Mouse (Mus musculus) hindbrain, embryonic 12.5 days (tissue): Measurements from ENCODE around the gene Bahcc1. TPM values are rescaled to one million over a fixed set of nuclear protein-coding genes. Genes with fewer than 3 reads are reported as not detected.

Experiments
- ATAC-seq: fragments of 200-750 bp; cut with Nextera tagmentation; 2 replicates; pipeline ENCODE4 v1.8.0; 2017; ENCODE audit warnings: moderate TSS enrichment; ENCODE audit not compliant: low FRiP score
- H3K27ac ChIP-seq: fragments of 300-500 bp; sonication (generic); 2 replicates; pipeline ENCODE4 v1.5.1; 2016; ENCODE audit warnings: mild to moderate bottlenecking
- H3K27me3 ChIP-seq: fragments of 300-500 bp; sonication (generic); 2 replicates; pipeline ENCODE4 v1.6.1; 2016; ENCODE audit warnings: mild to moderate bottlenecking
- H3K36me3 ChIP-seq: fragments of 300-500 bp; sonication (generic); 2 replicates; pipeline ENCODE4 v1.6.1; 2016; ENCODE audit warnings: mild to moderate bottlenecking
- H3K4me1 ChIP-seq: fragments of 300-500 bp; sonication (generic); 2 replicates; pipeline ENCODE4 v1.6.1; 2016
- H3K4me2 ChIP-seq: fragments of 300-500 bp; sonication (generic); replicated peaks from 2 replicates; pipeline ENCODE4 v1.6.1; 2016; ENCODE audit warnings: mild to moderate bottlenecking
- H3K4me3 ChIP-seq: fragments of 300-500 bp; sonication (generic); 2 replicates; pipeline ENCODE4 v1.5.1; 2016; ENCODE audit warnings: mild to moderate bottlenecking
- H3K9ac ChIP-seq: fragments of 300-500 bp; sonication (generic); 2 replicates; pipeline ENCODE4 v1.6.1; 2016; ENCODE audit warnings: mild to moderate bottlenecking, moderate library complexity
- H3K9me3 ChIP-seq: fragments of 300-500 bp; sonication (generic); replicated peaks from 2 replicates; pipeline ENCODE4 v1.6.1; 2016; ENCODE audit warnings: mild to moderate bottlenecking
- WGBS: fragments of 180-500 bp; shearing (Covaris S2); methylation state at CpG from one replicate; pipeline ENCODE4 v1.1.7; 2016; 5-methylcytosine and 5-hydroxymethylcytosine counted together
- polyA plus RNA-seq: library from polyadenylated mRNA; unstranded; fragments of >200 nt; fragmentation: Nextera tagmentation; extraction: Ambion mirVana; gene quantifications from 2 replicates; pipeline ENCODE4 v1.2.1, GENCODE M21; 2016

Bahcc1 gene
- polyA plus RNA-seq, 1 experiment from 2014 or later: 23.8 TPM

DNA sequence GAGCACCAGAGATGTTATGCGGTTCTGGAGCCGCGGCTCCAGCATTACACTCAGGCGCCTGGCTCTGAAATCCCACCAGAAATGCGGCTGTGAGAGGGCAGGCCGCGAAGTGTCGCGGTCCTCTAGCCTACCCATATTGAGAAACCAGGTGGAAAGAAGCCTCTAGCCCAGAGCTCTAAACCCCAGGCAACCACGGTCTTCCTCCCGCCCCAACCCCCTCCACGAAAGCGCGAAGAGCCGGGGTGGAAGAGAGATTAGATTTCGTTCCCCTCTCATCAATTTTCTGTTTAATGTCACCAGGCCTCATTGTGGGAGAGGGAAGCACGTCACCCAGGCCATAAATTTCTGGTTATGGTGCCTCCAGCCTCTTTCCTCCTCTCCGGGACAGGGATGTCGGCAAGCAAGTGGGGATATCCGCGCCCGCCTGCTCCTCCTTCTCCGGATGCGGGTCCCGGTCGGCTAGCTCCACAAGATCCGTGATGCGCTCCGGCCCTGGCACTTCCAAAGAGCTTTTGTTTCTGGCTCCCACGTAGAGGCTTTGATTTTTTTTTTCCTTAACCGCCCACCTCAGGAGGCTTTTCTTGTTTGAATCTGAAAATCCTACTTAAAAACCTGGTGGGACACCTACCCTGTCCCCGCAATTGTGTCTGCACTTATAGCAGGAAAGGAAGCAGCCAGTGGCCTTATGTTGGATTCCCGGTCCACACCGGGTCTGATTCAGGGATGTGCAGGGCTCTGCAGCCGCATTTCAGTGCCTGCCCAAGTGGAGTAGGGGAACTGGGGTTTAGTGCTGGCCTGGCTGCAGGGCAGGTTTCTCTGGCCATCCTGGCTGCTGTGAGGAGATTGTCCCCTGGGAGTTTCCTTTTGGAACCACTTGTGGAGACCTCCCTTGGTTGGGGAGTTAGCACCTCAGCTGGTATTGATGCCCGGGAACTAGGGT lies 7.2 kb upstream of the Bahcc1 start:
- Histone ChIP-seq H3K36me3 (no peaks in the 10 kb centered on the region), H3K4me3 (peak overlapping the region; percentile 18; the same call in 1 of the 2 replicates), H3K27ac (peak overlapping the region; percentile 99), H3K27me3 (no peaks in the 10 kb centered on the region), H3K9ac (peak overlapping the region; percentile 97), H3K4me1 (peaks cover 85% of the 10 kb centered on the region), H3K9me3 (no peaks in the 10 kb centered on the region), H3K4me2 (peak overlapping the region; percentile 50)
- 5% methylated on average over 36 of the region's 36 CpGs for WGBS
- no peak for ATAC-seq

DNA sequence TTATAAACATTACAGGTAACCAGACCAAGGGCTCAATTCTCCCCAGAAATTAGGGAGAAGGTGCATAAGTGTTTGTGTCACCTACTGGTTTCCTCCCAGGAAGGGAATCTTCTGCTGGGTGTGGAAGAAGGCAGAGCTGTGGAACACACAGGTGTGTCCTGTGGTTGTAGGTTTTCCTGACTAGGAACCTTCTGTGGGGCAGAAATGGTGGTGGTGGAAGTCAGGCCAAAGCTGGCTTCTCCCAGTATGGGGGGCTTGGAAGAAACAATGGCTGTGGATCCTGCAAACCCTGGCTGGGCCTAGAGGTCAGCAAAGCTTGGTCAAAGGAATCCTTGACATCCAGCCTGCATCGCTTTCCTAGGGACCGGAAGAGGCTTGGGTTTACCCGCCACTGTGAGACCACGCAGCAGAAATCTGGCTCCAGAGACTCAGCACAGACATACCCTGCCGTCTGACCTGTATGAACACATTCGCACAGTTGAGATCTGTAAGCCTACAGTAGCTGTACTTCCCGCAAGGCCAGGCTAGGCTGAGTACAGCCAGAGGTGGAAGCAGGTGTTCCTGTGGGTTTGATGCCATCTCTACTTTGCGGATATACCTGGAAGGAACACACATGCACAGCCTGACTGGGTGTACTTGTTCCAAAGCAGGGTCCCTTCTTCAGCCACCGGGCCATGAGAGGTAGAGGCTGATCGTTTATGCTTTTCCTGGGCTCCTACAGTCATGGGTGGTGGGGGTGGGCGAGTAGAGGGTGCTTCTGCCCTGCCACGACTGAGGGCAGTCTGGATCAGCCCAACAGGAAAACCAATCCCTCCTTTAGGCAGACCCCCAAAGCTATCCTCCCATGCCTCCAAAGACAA lies 6.1 kb upstream of the Bahcc1 start:
- Histone ChIP-seq H3K4me1 (peaks cover 74% of the 10 kb centered on the region), H3K4me2 (peak overlapping the region; percentile 96), H3K27ac (peak overlapping the region; percentile 99), H3K36me3 (no peaks in the 10 kb centered on the region), H3K9me3 (no peaks in the 10 kb centered on the region), H3K27me3 (no peaks in the 10 kb centered on the region), H3K9ac (peak overlapping the region; percentile 97), H3K4me3 (0 out of 2 replicates have a peak overlapping the region, but pooled peaks have one; percentile 18)
- no peak for ATAC-seq
- WGBS: 55% methylated on average over 12 of the region's 12 CpGs

DNA sequence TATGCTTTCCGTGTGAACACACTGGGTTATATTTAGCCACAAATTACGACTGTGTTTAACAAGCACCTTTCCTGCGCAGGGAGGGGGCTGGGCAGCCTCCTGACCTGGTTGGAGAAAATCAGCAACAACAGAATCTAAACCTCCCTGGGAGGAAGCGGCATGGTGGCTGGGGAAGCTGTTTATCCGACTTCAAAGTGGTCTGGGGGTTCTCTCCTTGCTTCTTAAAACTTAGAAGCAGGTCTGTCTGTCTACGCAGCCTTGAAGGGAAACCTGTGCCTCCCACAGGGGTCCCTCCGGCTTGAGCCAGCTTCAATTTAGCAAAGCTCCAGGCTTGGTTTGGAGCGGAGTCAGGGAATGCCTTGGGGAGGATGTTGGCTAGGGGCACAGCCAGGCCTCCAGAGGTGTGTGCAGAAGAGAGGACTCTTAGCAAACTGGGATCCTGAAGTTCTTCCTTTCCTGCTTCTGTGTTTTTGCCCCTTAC lies 5.1 kb upstream of the Bahcc1 start:
- H3K27ac ChIP-seq: peak overlapping the region; percentile 99
- ATAC-seq: no peak
- H3K4me2 ChIP-seq: peak overlapping the region; percentile 96
- peak overlapping the region; percentile 97 for H3K9ac ChIP-seq
- peak overlapping the region; percentile 91; the same call in 1 of the 2 replicates for H3K4me3 ChIP-seq
- no peaks in the 10 kb centered on the region for H3K36me3 ChIP-seq
- 28% methylated on average over 8 of the region's 8 CpGs for WGBS
- H3K27me3 ChIP-seq: no peaks in the 10 kb centered on the region
- no peaks in the 10 kb centered on the region for H3K9me3 ChIP-seq
- peaks cover 80% of the 10 kb centered on the region for H3K4me1 ChIP-seq

DNA sequence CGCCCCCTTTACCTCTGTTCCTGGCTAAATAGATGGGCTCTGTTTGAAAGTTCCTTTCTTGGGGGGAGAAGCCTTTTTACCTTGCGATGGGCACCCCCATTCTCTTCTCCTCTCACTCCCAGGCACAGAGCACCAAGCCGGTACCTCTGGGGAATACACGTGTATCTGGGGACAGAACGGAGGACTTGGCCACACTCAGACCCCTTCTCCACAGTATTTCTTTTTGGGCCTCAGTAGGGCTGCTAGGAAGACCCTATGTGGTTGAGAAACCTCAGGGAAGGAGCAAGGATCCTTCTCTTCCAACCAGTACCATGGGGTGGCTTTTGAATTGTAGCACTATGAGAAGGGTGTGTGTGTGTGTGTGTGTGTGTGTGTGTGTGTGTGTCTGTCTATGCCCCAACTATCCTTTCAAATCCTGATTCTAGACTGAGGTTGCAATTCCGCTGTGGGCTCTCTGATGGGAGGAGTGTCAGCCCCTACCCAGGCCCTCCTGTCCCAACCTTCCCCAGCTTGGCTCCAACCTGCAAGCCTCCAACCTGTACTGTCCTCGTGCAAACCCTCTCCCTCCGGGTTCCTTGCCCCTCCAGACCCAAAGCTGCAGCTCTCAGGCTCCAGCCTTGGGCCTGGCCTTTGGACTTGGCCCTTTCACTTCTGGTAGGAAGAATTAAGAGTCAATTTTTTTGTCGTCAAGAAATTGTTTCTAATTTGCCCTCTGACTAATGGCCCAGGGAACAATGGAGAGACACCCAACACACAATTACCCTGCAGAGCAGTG lies 4.4 kb upstream of the Bahcc1 start:
- peaks cover 77% of the 10 kb centered on the region for H3K4me1 ChIP-seq
- H3K36me3 ChIP-seq: no peaks in the 10 kb centered on the region
- H3K27ac ChIP-seq: peak overlapping the region; percentile 99
- H3K9ac ChIP-seq: peak overlapping the region; percentile 97
- ATAC-seq: no peak
- peak overlapping the region; percentile 91 for H3K4me3 ChIP-seq
- H3K4me2 ChIP-seq: peak overlapping the region; percentile 96
- 36% methylated on average over 9 of the region's 9 CpGs for WGBS
- H3K27me3 ChIP-seq: no peaks in the 10 kb centered on the region
- H3K9me3 ChIP-seq: no peaks in the 10 kb centered on the region

DNA sequence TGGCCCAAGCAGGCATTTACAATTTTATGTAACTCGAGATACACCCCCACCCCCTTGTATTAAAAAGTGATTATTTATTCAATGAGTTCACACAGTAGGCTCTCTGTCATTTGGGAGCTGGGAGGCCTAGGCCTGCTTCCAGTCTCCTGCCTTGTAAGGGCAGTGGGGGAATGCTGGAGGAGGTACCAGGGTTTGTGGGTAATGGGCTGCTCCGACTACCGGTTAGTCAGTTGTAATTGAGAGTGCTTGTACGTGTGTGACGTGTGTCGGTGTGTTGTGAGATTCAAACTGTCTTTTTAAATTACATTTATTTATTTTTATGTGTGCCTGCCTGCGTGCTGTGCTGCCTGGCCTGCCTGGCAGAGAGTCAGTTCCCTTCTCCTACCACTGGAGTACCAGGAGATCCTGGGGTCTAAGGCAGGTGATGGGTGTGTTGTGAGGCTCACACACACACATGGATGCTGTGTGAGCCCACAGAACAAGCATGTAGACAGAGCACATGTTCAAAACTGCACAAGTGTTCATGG lies 3.8 kb upstream of the Bahcc1 start:
- WGBS: 7% methylated on average over 7 of the region's 7 CpGs
- Histone ChIP-seq H3K4me3 (peak overlapping the region; percentile 91), H3K9ac (peak overlapping the region; percentile 97), H3K4me1 (peaks cover 70% of the 10 kb centered on the region), H3K27ac (peak overlapping the region; percentile 99), H3K36me3 (no peaks in the 10 kb centered on the region), H3K9me3 (no peaks in the 10 kb centered on the region), H3K27me3 (no peaks in the 10 kb centered on the region), H3K4me2 (peak overlapping the region; percentile 96)
- no peak for ATAC-seq

DNA sequence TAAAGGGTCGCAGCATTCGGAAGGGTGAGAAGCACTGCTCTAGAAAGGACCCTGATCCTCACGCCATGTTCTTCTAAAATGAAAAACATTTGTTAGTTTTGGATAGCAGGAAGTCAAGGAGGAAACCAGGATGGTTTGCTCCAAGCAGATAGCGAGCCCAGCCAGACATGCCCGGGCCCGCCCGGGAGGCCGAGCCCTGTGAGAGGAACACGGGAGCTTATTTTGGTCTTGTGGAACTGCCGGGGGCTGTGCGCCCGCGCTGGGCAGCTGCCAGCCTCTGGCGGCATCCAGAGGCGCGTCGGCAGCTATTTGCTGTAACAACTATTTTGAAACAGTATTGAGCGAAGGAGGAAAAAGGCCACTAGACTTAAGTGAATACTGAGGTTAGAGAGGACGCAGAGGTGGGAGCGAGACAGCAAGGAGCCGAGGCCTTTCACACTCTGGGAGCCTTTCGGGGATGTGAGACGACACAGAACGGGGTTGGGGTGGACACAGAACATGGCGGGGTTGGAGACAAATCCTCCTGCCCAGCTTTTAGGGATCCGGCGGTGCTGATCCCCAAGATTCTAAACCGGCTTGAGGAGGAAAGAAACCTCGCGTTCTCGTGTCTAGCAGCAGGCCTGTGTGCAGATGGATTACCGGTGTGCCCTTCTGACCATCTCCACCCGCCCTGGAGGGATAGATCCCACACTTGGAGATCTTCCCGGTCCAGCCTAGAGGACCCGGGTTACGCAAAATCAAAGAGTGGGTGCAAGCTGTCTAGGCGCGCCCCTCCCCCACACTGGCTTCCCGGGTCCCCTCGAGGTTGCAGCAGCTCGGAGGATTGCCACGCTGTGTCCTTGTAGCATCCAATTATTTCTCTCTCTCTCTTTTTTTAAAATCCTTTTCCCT lies 2.6 kb upstream of the Bahcc1 start:
- ATAC-seq: no peak
- Histone ChIP-seq H3K4me1 (peaks cover 59% of the 10 kb centered on the region), H3K36me3 (no peaks in the 10 kb centered on the region), H3K4me2 (peak overlapping the region; percentile 96), H3K9ac (peak overlapping the region; percentile 97), H3K27me3 (no peaks in the 10 kb centered on the region), H3K4me3 (peak overlapping the region; percentile 91), H3K27ac (peak overlapping the region; percentile 99), H3K9me3 (no peaks in the 10 kb centered on the region)
- 2% methylated on average over 42 of the region's 42 CpGs for WGBS

DNA sequence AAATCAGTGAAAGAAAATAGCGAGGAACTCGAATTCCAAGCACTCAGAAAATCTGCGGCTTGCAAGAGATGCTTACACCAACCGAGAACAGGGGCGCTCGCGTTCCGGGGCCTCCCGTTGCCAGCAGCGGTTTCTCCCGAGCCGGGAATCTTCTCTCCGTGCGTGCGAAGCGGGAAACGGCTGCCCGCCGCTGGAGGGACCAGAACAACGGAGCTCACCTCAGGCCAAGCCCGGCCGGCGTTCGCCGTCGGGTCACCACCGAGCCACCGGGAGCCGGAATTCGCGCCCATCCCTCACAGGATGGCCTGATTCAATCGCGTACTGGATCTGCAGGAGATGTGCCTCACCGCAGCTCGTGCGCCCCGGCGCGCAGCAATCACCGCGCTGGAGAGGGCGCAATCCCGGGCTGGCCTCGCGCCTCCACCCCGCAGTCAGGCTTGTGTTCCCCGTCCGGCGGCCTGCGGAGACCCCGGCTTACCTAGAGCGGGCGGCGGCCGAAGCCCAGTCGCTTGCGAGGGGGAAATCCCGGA lies 1.8 kb upstream of the Bahcc1 start:
- H3K36me3 ChIP-seq: no peaks in the 10 kb centered on the region
- peak overlapping the region; percentile 91 for H3K4me3 ChIP-seq
- no peaks in the 10 kb centered on the region for H3K9me3 ChIP-seq
- H3K27me3 ChIP-seq: no peaks in the 10 kb centered on the region
- under 1% methylated on average over 58 of the region's 58 CpGs for WGBS
- H3K27ac ChIP-seq: peak overlapping the region; percentile 99
- peak overlapping the region; percentile 96 for H3K4me2 ChIP-seq
- peak overlapping the region; percentile 97 for H3K9ac ChIP-seq
- ATAC-seq: peak; percentile 1; the same call in 1 of the 2 replicates
- peaks cover 51% of the 10 kb centered on the region for H3K4me1 ChIP-seq

DNA sequence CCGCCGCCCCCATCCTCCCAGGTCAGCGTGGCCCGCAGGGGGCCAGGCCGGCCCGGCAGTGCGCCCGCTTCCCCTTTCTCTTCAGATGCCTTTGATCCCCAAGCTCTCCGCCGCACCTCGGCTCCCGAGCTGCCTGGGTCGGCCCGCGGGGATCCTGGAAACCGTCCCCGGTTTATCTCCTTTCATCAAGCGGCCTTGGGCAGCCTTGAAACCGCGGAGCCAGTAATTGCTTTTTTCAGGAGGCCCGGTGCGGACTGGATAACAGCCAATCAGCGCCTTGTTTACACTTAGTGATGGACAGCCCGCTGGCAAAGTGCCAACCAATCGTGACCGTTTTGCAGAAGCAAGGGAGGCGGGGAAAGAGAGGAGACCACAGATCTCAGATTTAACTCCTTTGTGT lies 1.4 kb upstream of the Bahcc1 start:
- Histone ChIP-seq H3K4me3 (peak overlapping the region; percentile 91), H3K27me3 (no peaks in the 10 kb centered on the region), H3K36me3 (no peaks in the 10 kb centered on the region), H3K4me2 (peak overlapping the region; percentile 96), H3K9me3 (no peaks in the 10 kb centered on the region), H3K9ac (peak overlapping the region; percentile 97), H3K4me1 (peaks cover 46% of the 10 kb centered on the region), H3K27ac (peak overlapping the region; percentile 99)
- peak; percentile 72 for ATAC-seq
- under 1% methylated on average over 21 of the region's 27 CpGs for WGBS

DNA sequence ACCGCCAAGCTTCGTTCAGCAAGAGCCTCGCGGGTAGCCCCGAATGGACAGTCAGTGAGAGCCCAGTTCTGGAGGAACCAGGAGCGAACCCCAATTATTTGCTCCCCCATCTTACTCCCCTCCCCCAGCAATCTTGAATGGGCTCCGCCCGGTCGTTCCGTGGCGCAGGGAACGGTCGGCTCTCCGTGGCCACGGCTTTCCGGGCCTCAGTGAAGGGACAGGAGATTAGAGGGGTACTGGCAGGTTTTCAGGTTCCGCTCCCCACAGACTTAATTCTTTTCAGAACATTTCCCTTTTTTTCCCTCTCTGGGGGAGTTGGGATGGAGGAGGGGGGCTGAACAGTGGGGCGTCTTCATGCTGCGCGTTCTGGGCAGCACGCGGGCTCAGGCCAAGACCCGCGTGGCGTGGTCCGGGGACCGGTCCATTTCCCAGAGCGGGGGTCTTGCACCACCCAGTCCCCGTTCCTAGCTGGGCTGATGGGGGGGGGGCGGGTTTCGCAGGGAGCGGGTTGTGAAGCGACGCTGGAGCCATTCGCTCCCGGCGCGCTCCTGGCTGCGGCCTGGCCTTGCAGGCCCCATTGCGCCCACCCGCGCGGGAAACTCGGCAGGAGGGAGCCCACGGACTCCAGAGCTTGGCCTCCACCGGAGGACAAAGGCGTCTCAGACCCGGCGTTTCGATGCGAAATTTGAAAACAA lies 841 bp downstream of the Bahcc1 start:
- no peak for ATAC-seq
- peaks cover 27% of the 10 kb centered on the region for H3K4me1 ChIP-seq
- WGBS: under 1% methylated on average over 46 of the region's 51 CpGs
- peak overlapping the region; percentile 73 for H3K4me2 ChIP-seq
- peak overlapping the region; percentile 79 for H3K4me3 ChIP-seq
- peak overlapping the region; percentile 100 for H3K9ac ChIP-seq
- H3K27me3 ChIP-seq: no peaks in the 10 kb centered on the region
- H3K9me3 ChIP-seq: no peaks in the 10 kb centered on the region
- H3K27ac ChIP-seq: peak overlapping the region; percentile 99
- H3K36me3 ChIP-seq: 0 out of 2 replicates have a peak, but pooled peaks cover 5% of the 10 kb centered on the region

DNA sequence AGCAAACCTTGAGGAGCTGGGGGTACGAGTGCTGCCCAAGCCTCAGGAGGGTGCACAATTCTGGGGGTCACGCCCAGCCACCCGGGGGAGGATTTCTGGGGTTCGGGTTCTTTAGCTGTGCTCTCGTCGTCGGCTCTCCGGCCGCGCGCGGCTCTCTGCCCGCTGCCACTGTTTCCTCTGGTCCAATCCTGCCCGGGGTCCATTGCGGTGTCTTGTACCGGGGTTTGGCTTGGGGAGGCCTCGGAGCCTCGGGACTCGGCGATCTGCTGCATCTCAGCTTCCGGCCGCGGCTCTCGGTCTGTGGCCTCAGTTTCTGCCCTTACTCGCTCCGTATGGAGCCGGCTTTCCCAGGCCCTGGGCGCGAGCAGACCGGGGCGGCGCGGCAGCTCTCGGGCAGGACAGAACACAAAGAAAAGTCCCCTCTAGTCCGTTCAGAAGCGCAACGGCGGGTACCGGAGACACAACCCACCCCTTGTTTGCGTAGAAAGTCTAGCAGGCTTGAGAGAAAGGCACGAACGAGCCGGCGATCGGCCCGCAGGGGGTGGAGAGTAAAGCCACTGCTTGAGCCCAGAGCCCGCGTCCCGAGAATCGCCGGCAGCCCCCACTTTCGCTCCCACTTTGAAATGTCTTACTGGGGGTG lies 1.5 kb downstream of the Bahcc1 start:
- H3K9me3 ChIP-seq: no peaks in the 10 kb centered on the region
- no peaks in the 10 kb centered on the region for H3K27me3 ChIP-seq
- peak overlapping the region; percentile 99 for H3K27ac ChIP-seq
- peaks cover 27% of the 10 kb centered on the region for H3K4me1 ChIP-seq
- ATAC-seq: no peak
- peak overlapping the region; percentile 100 for H3K9ac ChIP-seq
- 0 out of 2 replicates have a peak, but pooled peaks cover 5% of the 10 kb centered on the region for H3K36me3 ChIP-seq
- WGBS: under 1% methylated on average over 52 of the region's 52 CpGs
- H3K4me2 ChIP-seq: peak overlapping the region; percentile 73
- H3K4me3 ChIP-seq: peak overlapping the region; percentile 79
